Mouse (Mus musculus): Measurements from ENCODE around the gene Lpin1.

Lpin1 gene

DNA sequence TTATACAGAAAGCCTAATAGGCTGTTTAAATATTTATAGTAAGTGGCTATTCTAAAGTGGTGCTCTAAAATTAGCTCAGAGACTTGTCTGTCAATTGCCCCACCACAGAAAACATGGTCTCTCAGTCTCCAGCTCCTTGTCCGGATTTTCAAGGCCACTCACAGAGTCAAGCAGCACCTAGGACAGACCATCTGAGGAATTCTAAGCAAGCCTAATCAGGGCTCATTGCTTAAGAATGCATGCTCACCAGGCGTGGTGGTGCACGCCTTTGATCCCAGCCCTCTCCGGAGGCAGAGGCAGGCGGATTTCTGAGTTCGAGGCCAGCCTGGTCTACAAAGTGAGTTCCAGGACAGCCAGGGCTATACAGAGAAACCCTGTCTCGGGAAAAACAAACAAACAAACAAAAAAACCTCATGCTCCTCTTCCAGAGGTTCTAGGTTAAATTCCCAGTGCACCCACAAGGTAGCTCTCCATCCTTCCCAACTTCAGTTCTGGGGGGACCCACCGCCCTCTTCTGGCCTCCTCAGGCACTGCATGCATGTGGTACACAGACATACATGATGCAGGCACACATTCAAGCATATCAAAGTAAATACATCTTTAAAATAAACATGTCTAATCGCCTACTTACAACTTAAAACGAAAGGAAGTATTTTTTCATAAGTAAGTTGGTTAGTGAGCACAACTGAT is 40.2 kb downstream of the Lpin1 start:
- DNase-seq = no peak

GRCm38 (mm10) chr12:16568936-16569650 is 41.7 kb downstream of the Lpin1 start:
- DNase-seq = peak; percentile 20

GRCm38 (mm10) chr12:16568496-16568895 is 42.3 kb downstream of the Lpin1 start:
- DNase-seq = peak; percentile 79

GRCm38 (mm10) chr12:16568090-16568489 is 42.7 kb downstream of the Lpin1 start:
- no peak for DNase-seq

GRCm38 (mm10) chr12:16563427-16563826 is 47.3 kb downstream of the Lpin1 start:
- DNase-seq = peak; percentile 60

- no peak for DNase-seq
Measured at GRCm38 (mm10) chr12:16562647-16563046, 48.1 kb downstream of the Lpin1 start.

DNA sequence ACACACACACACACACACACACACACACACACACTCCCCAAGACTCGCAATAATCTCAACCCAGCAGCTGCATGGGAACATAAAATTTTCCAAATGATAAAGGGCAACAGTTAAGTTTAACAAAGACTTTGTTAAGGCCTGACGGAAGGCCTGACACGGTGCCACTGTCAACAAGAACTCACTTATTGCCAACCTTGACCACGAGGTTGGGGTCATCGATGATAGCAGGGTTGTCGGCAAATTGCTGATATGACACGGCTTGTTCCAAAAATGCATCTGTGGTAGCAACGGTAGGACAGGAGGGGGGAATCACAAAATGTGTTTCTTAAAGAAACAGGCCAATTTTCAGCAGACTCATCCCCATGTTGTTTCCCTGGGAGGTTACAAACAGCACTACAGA is 48.6 kb downstream of the Lpin1 start:
- no peak for DNase-seq

DNA sequence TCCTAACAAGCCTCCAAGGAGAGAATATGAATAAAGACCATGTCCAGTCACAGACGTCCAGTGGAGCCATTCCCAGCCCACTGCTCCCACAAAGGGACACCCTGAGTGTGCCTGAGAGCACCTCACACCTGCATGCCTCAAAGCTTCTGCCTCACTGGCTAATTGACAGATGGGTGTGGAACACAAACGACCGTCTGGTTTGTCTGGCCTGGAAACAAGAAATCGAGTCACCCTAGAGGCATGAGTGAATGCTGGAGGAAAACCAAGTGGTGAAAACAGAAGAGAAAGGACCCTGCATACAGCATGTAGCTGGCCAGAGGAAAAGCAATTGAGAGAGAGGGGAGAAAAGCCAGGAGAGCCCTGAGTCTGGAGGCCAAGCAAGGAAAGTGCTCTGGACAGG is 53.5 kb downstream of the Lpin1 start:
- DNase-seq = no peak

DNA sequence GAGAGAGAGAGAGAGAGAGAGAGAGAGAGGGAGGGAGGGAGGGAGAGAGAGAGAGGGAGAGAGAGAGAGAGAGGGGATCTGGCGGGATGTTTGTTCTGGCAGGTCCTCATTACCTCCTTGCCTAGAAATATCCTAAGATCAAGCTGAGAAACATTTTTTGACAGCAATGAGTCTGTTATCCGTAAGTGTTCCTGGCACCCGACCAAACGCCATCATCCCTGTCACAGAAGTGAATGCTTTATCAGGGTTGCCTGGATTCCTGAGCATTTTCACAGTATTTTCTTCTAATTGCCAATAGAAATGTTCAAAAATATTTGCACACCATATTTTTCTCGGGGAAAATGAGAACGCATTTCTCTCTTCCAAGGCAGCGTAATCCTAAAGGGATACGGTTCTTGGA is 56.6 kb downstream of the Lpin1 start:
- no peak for DNase-seq

GRCm38 (mm10) chr12:16552108-16552771 is 58.5 kb downstream of the Lpin1 start:
- DNase-seq = no peak

DNA sequence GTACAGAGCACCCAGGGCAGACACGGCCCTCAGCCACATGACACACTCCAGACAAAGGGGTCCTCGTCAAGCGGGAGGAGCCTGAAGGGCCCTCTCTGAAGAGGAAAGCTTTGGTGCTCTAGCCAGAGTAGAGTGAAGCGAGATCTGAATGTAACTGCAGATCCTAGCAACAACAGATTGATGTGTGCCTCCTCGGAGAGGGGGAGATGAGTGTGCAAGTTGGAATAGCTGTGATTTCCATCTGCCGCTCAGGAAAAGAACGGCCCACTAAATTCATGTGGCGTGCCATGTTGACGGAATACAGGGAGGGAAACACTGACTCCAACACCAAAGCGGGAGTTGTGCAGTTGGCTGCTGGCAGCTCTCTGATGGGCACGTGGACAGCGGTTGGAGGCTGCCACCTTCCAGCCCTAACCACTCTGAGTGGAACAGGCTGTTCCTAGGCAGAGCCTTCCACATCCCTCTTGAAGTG is 59.7 kb downstream of the Lpin1 start:
- no peak for DNase-seq

GRCm38 (mm10) chr12:16548824-16549375 is 61.9 kb downstream of the Lpin1 start:
- DNase-seq = no peak

DNA sequence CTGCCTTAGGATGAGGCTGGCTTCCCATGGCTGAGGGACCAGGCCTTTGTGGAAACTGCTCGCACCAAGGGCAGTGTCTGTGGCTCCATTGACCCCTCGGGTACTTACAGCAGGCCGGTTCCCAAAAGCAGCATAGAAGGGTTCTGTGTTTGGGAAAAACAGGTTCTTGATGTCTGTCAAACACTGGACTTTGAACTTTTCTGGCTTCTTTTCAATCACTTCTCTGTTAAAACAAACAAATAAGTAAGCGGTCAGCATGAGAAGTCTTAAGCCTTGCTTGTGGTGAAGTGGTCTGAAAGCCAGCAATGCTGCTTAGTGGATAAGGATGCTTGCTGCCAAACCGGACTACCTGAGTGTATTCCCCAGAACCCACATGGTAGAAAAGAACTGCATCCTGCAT is 69.2 kb downstream of the Lpin1 start:
- DNase-seq = no peak

DNA sequence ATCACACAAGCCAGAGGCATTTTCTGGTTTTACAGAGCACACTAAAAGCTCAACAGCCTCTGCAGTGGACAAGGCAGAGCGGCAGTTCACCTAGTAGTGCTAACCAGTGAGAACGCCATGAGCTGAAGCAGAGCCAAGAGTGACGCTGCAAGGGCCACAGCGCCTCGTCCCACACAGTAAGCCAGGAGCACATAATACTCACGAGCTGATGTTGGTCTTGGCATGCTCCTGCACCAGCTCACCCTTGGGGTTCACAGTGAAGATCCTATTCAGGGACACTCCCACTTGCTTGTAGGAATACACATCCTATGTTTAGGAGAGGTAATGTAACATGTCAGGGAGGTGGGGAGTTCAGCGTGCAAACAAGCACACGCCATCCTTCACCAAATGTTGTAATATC is 70.1 kb downstream of the Lpin1 start:
- DNase-seq = no peak

DNA sequence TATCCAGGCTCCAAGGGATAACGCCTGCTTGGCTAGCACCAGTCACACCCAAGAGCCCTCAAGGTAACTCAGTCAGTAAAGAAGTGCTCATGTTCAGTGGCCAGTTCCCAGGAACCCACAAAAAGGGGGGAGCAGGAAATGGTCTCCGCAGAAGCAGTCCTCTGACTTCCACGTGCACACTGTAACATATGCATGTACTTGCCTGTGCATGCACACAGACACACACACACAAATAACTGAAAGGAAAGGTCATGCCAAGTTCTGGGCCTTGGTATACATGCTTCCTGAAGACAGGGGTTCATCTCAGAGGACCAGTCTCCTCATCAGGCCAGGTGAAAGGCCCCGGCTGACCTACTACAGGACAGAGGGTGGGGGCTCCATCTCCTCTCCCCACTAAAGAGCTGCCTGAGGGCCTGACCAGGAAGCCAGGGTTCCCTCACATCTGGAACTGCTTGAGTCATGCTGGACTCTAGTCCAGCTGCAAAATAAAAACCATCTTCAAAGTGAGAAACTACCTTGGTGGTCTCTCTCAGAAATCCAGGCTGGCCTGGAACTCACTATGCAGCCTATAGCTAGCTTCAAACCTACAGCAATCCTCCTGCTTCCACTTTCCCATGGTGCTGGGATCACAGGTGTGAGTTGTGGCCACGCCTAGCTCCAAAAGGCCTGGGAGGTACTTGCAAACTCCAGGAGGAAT is 70.7 kb downstream of the Lpin1 start:
- DNase-seq = no peak

- DNase-seq = peak; percentile 78
Measured at GRCm38 (mm10) chr12:16533331-16533828, 77.4 kb downstream of the Lpin1 start.

- DNase-seq = no peak
Measured at GRCm38 (mm10) chr12:16532860-16533230, 77.9 kb downstream of the Lpin1 start.

GRCm38 (mm10) chr12:16531956-16532859 is 78.6 kb downstream of the Lpin1 start:
- peak; percentile 26 for DNase-seq

GRCm38 (mm10) chr12:16528650-16529049 is 82.1 kb downstream of the Lpin1 start:
- DNase-seq = no peak

GRCm38 (mm10) chr12:16527941-16528340 is 82.8 kb downstream of the Lpin1 start:
- DNase-seq = no peak

DNA sequence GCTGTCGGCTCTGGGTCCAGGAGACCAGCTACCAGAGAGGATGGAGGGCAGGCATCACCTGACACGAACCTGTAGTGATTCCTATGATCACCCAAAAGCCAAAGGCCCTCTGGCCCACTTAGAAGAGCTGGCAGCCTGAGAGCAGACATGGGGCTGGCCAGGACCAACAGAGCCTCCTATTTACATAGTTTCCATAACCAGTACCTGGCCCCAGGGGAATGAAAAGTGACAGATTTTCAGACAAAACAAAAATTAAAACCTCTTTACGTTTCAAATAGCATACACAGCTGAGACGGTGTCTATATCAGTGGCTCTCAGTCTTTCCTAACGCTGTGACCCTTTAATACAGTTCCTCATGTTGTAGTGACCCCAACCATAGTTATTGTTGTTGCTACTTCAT is 83.9 kb downstream of the Lpin1 start:
- no peak for DNase-seq

DNA sequence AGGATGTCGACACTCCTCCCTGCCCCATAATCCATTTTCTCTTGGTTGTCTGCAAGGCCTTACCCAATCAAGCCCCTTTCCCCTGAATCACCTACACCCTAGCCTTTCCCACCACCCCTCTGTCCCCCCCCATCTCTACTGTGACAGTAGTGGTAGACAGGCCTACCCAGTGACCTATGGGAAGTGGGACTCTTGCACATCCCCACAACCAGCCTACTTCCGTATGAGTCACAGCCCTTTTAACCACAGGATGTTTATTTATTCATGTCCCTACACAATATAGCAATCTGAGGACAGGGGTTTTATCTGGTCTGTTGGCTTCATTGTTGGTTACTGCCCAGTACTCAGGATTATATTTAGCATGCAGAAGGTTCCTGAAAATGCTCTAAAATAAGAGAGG is 84.6 kb downstream of the Lpin1 start:
- no peak for DNase-seq

Measured in lung, postnatal 14 days (tissue).